Mouse (Mus musculus): Measurements from ENCODE around the gene Nectin1. TPM values are rescaled to one million over a fixed set of nuclear protein-coding genes. Genes with fewer than 3 reads are reported as not detected.

Gene Nectin1
- total and polyA plus RNA-seq, 3 experiments: 3.9 to 6.2 TPM; not detected in 1

DNA sequence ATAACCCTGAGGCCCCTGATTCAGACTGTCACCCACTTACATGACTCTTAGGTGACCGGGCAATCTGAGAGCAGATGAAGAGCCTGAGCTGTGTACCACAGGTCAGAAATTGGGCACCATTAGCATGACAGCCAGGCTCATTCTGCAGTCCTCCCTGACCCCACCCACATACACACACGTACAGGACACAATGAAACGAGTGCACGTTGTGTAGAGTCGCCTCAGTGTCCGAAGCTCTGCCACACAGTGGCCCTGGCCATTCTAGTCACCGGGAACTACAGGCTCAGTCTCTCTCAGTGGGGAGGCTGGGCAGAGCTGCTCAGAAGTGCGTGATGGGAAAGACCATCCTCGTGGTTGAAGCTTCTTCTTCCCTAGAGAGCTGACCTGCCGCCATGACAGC is 44.9 kb upstream of the Nectin1 start:
- no peaks in the 10 kb centered on the region for H3K79me2 ChIP-seq (ENCODE audit: control insufficient read depth, insufficient read depth, low read length, poor library complexity)
- no peak overlapping the region for H3K9ac ChIP-seq (ENCODE audit: control insufficient read depth, low read depth, low read length, poor library complexity, severe bottlenecking)
- H3K27ac ChIP-seq (ENCODE audit: control insufficient read depth, low read depth, low read length): no peak overlapping the region
- no peaks in the 10 kb centered on the region; a peak in 1 of 4 replicates for H3K27me3 ChIP-seq (ENCODE audit: control insufficient read depth in 1 of 2, insufficient read depth in 2 of 2, low read length in 2 of 2)
- TF ChIP-seq KAT2A (conservative IDR thresholded peaks at IDR 0.05; ENCODE audit: low read depth, low read length): no peak
- TF ChIP-seq USF2 (IDR thresholded peaks at IDR 0.05; ENCODE audit: borderline replicate concordance in 1 of 2, insufficient read depth in 1 of 2, low read depth in 1 of 2, low read length in 2 of 2): no peak
- no peak for TF ChIP-seq E2F4 (IDR thresholded peaks at IDR 0.05; ENCODE audit: borderline replicate concordance, low read depth, low read length)
- no peak for TF ChIP-seq RCOR1 (IDR thresholded peaks at IDR 0.05; ENCODE audit: low read depth, low read length)
- no peak for TF ChIP-seq POLR2A (IDR thresholded peaks at IDR 0.05; ENCODE audit: control insufficient read depth in 1 of 2, insufficient read depth in 1 of 2, low read depth in 1 of 2, low read length in 2 of 2, poor library complexity in 1 of 2)
- no peak for TF ChIP-seq JUND (IDR thresholded peaks at IDR 0.05; ENCODE audit: low read depth, low read length)
- TF ChIP-seq TBP (IDR thresholded peaks at IDR 0.05; ENCODE audit: low read depth, low read length): no peak
- no peak for TF ChIP-seq CHD1 (IDR thresholded peaks at IDR 0.05; ENCODE audit: low read depth, low read length)
- no peak for TF ChIP-seq UBTF (IDR thresholded peaks at IDR 0.05; ENCODE audit: borderline replicate concordance, insufficient read depth, low read depth, low read length)
- TF ChIP-seq CTCF (IDR thresholded peaks at IDR 0.05 in 2 of 3, conservative IDR thresholded peaks at IDR 0.05 in 1 of 3; ENCODE audit: control insufficient read depth in 1 of 3, insufficient read depth in 1 of 3, low read depth in 2 of 3, low read length in 3 of 3, poor library complexity in 1 of 3, severe bottlenecking in 1 of 3): no peak
- no peak for TF ChIP-seq MAFK (IDR thresholded peaks at IDR 0.05; ENCODE audit: borderline replicate concordance, low read depth, low read length)
- TF ChIP-seq EP300 (IDR thresholded peaks at IDR 0.05; ENCODE audit: low read depth in 1 of 2, low read length in 2 of 2): no peak
- no peak for TF ChIP-seq MAX (IDR thresholded peaks at IDR 0.05; ENCODE audit: low read length)
- no peaks in the 10 kb centered on the region for H3K9me3 ChIP-seq (replicated peaks; ENCODE audit: insufficient read depth, low read length)
- H3K4me3 ChIP-seq (ENCODE audit: control insufficient read depth in 1 of 2, insufficient read depth in 1 of 2, low read depth in 2 of 2, low read length in 2 of 2): no peak overlapping the region
- no peaks in the 10 kb centered on the region for H3K36me3 ChIP-seq (ENCODE audit: control insufficient read depth in 1 of 2, insufficient read depth in 2 of 2, low read length in 2 of 2)
- DNase-seq (ENCODE audit: low read depth, low spot score): no peak
- H3K4me1 ChIP-seq (ENCODE audit: control insufficient read depth in 1 of 2, insufficient read depth in 2 of 2, low read length in 2 of 2): no peaks in the 10 kb centered on the region

GRCm38 (mm10) chr9:43699417-43700225 is 44.2 kb upstream of the Nectin1 start:
- Histone ChIP-seq H3K4me3 (ENCODE audit: control insufficient read depth in 1 of 2, insufficient read depth in 1 of 2, low read depth in 2 of 2, low read length in 2 of 2) (no peak overlapping the region), H3K36me3 (ENCODE audit: control insufficient read depth in 1 of 2, insufficient read depth in 2 of 2, low read length in 2 of 2) (no peaks in the 10 kb centered on the region), H3K9me3 (replicated peaks; ENCODE audit: insufficient read depth, low read length) (no peaks in the 10 kb centered on the region), H3K9ac (ENCODE audit: control insufficient read depth, low read depth, low read length, poor library complexity, severe bottlenecking) (no peak overlapping the region), H3K27ac (ENCODE audit: control insufficient read depth, low read depth, low read length) (no peak overlapping the region), H3K27me3 (ENCODE audit: control insufficient read depth in 1 of 2, insufficient read depth in 2 of 2, low read length in 2 of 2) (no peaks in the 10 kb centered on the region; a peak in 1 of 4 replicates), H3K79me2 (ENCODE audit: control insufficient read depth, insufficient read depth, low read length, poor library complexity) (no peaks in the 10 kb centered on the region), H3K4me1 (ENCODE audit: control insufficient read depth in 1 of 2, insufficient read depth in 2 of 2, low read length in 2 of 2) (no peaks in the 10 kb centered on the region)
- no peak for DNase-seq (ENCODE audit: low read depth, low spot score)
- TF ChIP-seq CHD2 (IDR thresholded peaks at IDR 0.05; ENCODE audit: low read length) (no peak), BHLHE40 (IDR thresholded peaks at IDR 0.05; ENCODE audit: borderline replicate concordance, low read depth, low read length) (no peak), TAL1 (IDR thresholded peaks at IDR 0.05; ENCODE audit: low read length) (no peak), GATA1 (IDR thresholded peaks at IDR 0.05; ENCODE audit: low read depth, low read length) (no peak), MYB (IDR thresholded peaks at IDR 0.05; ENCODE audit: low read depth, low read length) (no peak), ZC3H11A (IDR thresholded peaks at IDR 0.05; ENCODE audit: low read depth, low read length) (no peak), RCOR1 (IDR thresholded peaks at IDR 0.05; ENCODE audit: low read depth, low read length) (no peak), RAD21 (IDR thresholded peaks at IDR 0.05; ENCODE audit: low read depth, low read length) (no peak), MXI1 (IDR thresholded peaks at IDR 0.05; ENCODE audit: low read depth, low read length) (no peak), ZKSCAN1 (IDR thresholded peaks at IDR 0.05; ENCODE audit: low read depth, low read length) (no peak), MEF2A (IDR thresholded peaks at IDR 0.05; ENCODE audit: extremely low read depth, insufficient replicate concordance, low read depth, low read length, poor library complexity, severe bottlenecking) (no peak), E2F4 (IDR thresholded peaks at IDR 0.05; ENCODE audit: borderline replicate concordance, low read depth, low read length) (no peak), POLR2AphosphoS2 (IDR thresholded peaks at IDR 0.05; ENCODE audit: low read length) (no peak), KAT2A (conservative IDR thresholded peaks at IDR 0.05; ENCODE audit: low read depth, low read length) (no peak), JUND (IDR thresholded peaks at IDR 0.05; ENCODE audit: low read depth, low read length) (no peak), ETS1 (IDR thresholded peaks at IDR 0.05; ENCODE audit: low read depth, low read length) (no peak), ZMIZ1 (IDR thresholded peaks at IDR 0.05; ENCODE audit: low read depth, low read length) (no peak), CHD1 (IDR thresholded peaks at IDR 0.05; ENCODE audit: low read depth, low read length) (no peak)
